Mouse (Mus musculus) retina, postnatal 1 day (tissue): ENCODE measurements around the gene Hspb1.
A peak's percentile ranks its signal among the peaks of the same experiment; 100 is the strongest.

Experiments
- DNase-seq: peaks from one replicate; pipeline ENCODE4 v3.0.0-alpha.2; 2012

The Hspb1 gene

DNA sequence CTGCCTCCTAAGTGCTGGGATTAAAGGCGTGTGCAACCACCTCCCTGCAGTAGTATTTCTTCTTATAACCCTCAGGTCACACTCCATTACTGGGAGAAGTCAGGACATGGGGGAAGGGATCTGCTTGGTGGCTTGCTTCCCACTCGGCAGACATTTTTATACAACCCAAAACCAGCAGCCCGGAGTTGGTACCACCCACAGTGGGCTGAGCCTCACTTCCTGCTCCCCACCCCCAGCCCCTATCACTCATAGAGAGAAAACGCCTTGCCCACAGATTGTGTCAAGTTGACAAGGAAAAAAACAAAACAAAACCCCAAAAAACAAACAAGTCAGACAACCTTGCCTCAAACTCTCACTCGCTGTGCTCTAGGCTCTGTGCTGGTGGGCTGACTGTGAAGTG is 25.5 kb downstream of the Hspb1 start:
- no peak for DNase-seq

DNA sequence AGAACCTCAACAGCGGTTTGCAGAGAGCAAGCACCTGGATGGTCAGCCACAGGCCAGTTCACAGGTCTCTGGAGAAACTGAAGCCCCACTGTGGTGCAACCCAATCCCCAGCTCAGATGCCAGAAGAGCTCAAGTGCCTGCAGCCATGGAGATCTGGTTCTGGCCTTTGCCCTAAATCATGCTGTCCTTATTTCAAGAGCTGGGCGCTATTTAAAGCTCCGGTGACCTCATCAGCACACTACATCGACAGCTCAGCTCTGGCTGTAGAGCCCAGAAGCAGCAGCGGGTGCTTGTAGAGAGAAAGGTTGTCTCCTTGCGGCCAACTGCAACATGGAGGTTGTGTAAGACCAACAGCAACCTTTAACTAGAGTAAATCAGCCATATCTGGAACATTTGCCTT is 26.4 kb downstream of the Hspb1 start:
- DNase-seq = no peak

DNA sequence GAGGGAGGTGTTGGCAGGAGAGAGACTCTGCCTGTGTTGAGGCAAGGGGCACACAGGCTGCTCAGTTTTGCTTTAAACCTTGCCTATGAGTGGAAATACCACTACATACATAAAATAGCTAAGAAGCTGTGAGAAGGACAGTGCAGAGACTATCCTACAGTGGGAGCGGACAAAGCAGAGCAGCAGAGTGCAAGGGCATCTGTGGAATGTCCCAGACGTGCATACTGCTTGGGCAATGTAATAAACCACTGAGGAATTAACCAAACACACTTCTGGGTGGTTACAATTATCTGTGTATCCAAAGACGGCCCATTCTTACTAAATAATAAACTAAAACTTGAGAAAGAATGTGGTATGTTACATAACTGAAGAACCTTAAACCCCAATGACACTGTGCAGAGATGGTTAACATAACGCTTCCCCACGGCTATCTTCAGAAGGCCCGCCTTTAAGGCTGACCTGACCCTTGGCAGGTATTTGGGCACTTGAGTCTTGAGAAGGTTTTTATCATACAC is 28.4 kb downstream of the Hspb1 start:
- DNase-seq = no peak

- no peak for DNase-seq
Observed at GRCm38 (mm10) chr5:135916601-135917000, 28.9 kb downstream of the Hspb1 start.

DNA sequence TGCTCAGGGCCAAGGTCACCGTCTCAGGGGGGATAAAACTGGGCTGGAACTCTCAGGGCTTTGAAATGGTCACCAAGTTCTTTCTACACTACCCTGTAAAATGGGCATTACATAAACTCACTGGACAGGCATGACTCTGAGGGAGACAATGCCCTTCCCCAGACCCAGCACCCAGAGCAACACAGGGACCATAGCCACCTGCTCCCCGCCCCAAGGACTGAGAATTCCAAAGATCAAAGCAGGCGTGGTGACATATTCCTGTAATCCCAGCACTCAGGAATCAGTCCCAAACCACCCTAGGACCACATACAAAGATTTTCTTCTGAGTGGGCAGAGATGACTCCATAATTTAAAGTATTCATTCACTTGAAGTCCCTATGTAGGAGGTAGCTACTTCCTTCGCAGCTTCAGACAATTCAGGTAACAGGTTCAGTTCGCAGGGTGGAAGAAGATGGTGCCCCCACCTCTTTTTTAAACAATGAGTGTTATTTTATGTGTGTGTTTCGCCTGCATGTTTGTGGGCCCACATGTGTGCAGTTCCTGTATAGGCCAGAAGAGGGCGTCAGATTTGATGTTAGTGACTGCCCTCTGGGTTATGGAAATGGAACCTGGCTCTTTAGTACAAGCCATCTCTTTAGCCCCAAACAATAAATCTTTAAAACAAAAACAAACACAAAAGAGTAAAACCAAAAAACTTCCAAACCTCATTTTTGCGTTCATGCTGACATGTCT is 29.8 kb downstream of the Hspb1 start:
- DNase-seq = no peak

DNA sequence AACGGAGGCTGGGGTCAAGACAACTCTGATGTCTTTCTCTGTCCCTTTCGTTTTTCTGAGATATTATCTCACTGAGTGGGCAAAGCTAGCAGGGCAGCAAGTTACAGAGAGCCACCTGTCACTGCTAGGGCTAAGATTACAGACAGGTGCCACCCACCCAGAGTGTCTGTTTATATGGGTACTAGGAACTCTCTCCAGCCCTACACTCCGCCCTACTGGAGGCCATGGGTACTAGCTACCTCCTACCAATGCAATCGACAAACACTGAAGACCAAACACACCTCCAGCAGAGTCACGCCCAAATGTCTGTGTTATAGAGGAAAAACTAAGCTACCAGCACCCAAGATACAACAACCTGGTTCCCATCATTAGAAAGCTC is 30.3 kb downstream of the Hspb1 start:
- no peak for DNase-seq

- no peak for DNase-seq
Observed at GRCm38 (mm10) chr5:135918593-135918992, 30.9 kb downstream of the Hspb1 start.

- DNase-seq = no peak
Observed at GRCm38 (mm10) chr5:135919902-135920301, 32.2 kb downstream of the Hspb1 start.

GRCm38 (mm10) chr5:135923901-135924300 is 36.2 kb downstream of the Hspb1 start:
- DNase-seq = no peak

DNA sequence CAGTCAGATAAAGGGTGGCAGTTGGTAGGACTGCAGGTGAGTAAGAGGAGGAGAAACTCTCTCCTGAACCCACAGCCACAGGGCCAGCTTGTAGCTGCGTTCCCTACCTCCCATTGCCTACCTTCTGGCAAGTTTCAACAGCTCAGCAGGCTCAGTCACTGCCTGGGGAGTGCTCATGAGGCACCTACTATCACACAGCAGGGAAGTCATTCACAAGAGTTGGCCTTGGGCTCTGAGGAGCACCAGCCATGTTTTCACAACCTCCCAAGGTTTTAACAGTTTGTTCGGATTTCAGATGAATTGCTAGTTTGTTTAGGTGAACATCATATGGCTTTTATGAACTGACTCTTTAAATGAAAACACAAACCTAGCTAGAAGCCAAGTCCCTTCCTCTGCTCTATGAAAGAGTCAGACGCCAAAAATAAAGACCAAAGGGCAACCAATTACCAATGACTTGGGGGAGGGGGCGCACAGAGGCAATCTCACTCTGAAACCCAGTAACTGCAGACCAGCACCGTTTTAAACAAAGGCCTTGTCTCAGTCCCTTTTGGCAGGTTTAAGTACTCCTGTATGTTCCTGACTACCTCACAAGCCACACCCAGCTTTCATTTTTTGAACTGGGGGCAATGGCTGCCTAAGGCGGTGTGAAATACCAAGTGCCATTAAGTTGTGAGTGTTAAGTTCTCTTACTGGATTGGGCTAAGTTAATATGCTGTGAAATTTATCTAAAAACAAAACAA is 42.1 kb downstream of the Hspb1 start:
- DNase-seq = no peak

DNA sequence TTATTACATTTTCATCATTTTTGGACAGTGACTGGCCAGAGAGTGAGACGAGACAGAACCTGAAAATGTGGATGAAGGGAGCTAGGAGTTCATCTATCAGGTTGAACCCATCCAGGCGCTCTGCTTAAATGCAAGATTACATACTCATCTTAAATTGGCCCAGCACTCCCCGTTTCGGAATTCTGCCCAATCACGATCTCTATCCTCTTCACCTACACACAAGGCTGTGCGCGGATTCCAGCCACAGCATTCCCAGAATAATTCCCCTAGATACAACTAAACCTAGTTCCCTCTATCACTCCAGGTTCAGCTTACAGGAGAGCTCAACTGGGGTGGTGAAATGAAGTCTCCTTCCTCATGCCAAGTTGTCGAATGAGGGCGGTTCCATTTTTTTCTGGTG is 43.8 kb downstream of the Hspb1 start:
- DNase-seq = no peak

DNA sequence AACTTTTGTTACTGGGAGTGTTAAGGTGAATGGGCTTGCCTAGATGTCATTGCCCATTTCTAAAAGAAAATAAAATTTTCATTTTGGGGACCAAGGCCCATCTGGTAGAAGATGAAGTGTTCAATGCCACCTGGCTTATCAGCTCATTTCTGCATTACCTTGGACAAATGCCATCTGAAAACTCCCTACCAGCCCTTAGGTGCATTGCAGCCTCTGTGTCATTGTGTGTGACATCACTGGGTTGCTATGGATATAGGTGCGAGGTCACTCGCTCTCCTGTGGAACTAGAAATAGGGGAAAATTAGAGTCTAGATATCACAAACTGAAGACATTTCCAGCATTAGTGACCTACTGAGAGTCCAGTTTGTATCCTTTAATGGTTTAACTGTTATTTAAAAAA is 44.6 kb downstream of the Hspb1 start:
- DNase-seq = peak; percentile 23

- DNase-seq = no peak
Observed at GRCm38 (mm10) chr5:135933222-135933899, 45.6 kb downstream of the Hspb1 start.

- DNase-seq = no peak
Observed at GRCm38 (mm10) chr5:135933900-135934441, 46.3 kb downstream of the Hspb1 start.

- peak; percentile 99 for DNase-seq
Observed at GRCm38 (mm10) chr5:135934481-135935175, 46.9 kb downstream of the Hspb1 start, which contains the start of gene Ywhag. Gene Ywhag, minus strand, starts transcription at chr5:135934616.

DNA sequence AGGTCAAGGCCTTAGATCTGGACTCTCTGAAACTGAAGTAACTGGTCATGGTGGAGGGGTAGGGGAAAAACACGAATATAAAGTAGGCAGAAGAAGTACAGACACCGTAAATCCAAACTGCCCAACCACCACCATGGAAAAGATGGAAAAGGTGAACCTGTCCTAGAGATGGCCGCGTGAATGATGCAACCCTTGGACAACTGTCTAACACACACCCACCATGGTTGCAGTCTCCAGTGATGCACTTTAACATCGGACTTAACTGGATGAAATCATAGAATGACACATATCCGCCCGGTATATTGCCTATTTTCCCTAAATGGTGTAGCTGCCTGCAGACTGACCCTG is 47.4 kb downstream of the Hspb1 start:
- DNase-seq = no peak

- no peak for DNase-seq
Observed at GRCm38 (mm10) chr5:135935641-135936190, 48.0 kb downstream of the Hspb1 start.
